Mouse (Mus musculus): ENCODE data around the gene Plac1. TPM values are rescaled to one million over a fixed set of nuclear protein-coding genes. Genes with fewer than 3 reads are reported as not detected.

Plac1 gene
- total and polyA plus RNA-seq, 3 experiments: not detected

DNA sequence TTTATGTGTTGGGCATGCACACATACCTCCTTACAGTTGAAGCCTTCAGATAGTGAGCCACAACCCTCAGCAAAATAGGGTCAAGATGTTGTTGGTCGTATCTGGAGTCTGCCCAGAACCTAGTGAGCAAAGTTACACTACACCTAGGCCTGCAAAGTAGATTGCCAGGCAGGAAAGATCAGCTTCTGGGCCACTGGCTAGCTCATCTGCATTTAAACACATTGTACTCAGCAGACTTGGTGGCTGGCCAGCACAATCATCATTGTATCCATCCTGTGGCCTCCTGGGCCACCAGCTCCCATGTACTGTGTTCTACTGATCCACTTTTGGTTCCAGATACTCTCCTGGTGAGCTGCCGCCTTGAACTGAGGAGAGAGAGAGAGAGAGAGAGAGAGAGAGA lies 102.8 kb downstream of the Plac1 start:
- Histone ChIP-seq H3K27me3 (replicated peaks) (no peaks in the 10 kb centered on the region), H3K9ac (ENCODE audit: insufficient read depth, low read depth) (no peak overlapping the region), H3K4me2 (ENCODE audit: insufficient read depth, low read depth, poor library complexity, severe bottlenecking) (no peak overlapping the region), H3K27ac (ENCODE audit: insufficient read depth, low read depth) (no peak overlapping the region), H3K4me3 (replicated peaks in 1 of 3; ENCODE audit: low read depth in 2 of 3, low read length in 2 of 3, poor library complexity in 1 of 3) (no peak overlapping the region), H3K4me1 (ENCODE audit: control insufficient read depth in 1 of 2, insufficient read depth in 2 of 2) (no peaks in the 10 kb centered on the region), H3K36me3 (replicated peaks in 1 of 2; ENCODE audit: control insufficient read depth in 1 of 2, insufficient read depth in 1 of 2, low read length in 1 of 2) (no peaks in the 10 kb centered on the region), H3K79me2 (replicated peaks; ENCODE audit: control insufficient read depth, extremely low read depth, insufficient read depth, poor library complexity, severe bottlenecking) (no peaks in the 10 kb centered on the region), H3K9me3 (replicated peaks; ENCODE audit: low read length) (no peaks in the 10 kb centered on the region)
- no peak for TF ChIP-seq PAX5 (IDR thresholded peaks at IDR 0.05; ENCODE audit: low read length)
- TF ChIP-seq CTCF (conservative IDR thresholded peaks at IDR 0.05 in 1 of 2, IDR thresholded peaks at IDR 0.05 in 1 of 2; ENCODE audit: low read depth in 2 of 2, low read length in 2 of 2): no peak
- no peak for TF ChIP-seq ZMIZ1 (IDR thresholded peaks at IDR 0.05; ENCODE audit: low read depth, low read length)
- no peak for TF ChIP-seq EP300 (IDR thresholded peaks at IDR 0.05; ENCODE audit: low read length)
- no peak for TF ChIP-seq NELFE (IDR thresholded peaks at IDR 0.05; ENCODE audit: low read depth, low read length)
- no peak for TF ChIP-seq RAD21 (IDR thresholded peaks at IDR 0.05; ENCODE audit: low read depth, low read length)
- no peak for TF ChIP-seq GABPA (IDR thresholded peaks at IDR 0.05; ENCODE audit: insufficient replicate concordance, low read depth, low read length)
- no peak for TF ChIP-seq UBTF (IDR thresholded peaks at IDR 0.05; ENCODE audit: low read depth, low read length)
- no peak for TF ChIP-seq CHD1 (IDR thresholded peaks at IDR 0.05; ENCODE audit: low read depth, low read length)
- dilution Hi-C loops (cut with MboI; ENCODE audit: extremely low pct_ligation_motif_present, extremely low pct_unique_long_range_greater_than_20kb, low sequenced_read_pairs): no loop called here
- DNase-seq (ENCODE audit: extremely low read depth): no peak
- in situ Hi-C loops (cut with MboI; ENCODE audit: low pct_ligation_motif_present, low pct_unique_long_range_greater_than_20kb, low sequenced_read_pairs): no loop called here

- H3K27ac ChIP-seq (ENCODE audit: insufficient read depth, low read depth): no peak overlapping the region
- dilution Hi-C loops (cut with MboI; ENCODE audit: extremely low pct_ligation_motif_present, extremely low pct_unique_long_range_greater_than_20kb, low sequenced_read_pairs): no loop called here
- in situ Hi-C loops (cut with MboI; ENCODE audit: low pct_ligation_motif_present, low pct_unique_long_range_greater_than_20kb, low sequenced_read_pairs): no loop called here
Observed at GRCm38 (mm10) chrX:53129501-53129900, 110.4 kb downstream of the Plac1 start.

GRCm38 (mm10) chrX:53126492-53127033 lies 113.3 kb downstream of the Plac1 start:
- Histone ChIP-seq H3K27me3 (replicated peaks) (no peaks in the 10 kb centered on the region), H3K36me3 (replicated peaks in 1 of 2; ENCODE audit: control insufficient read depth in 1 of 2, insufficient read depth in 1 of 2, low read length in 1 of 2) (no peaks in the 10 kb centered on the region), H3K4me1 (ENCODE audit: control insufficient read depth in 1 of 2, insufficient read depth in 2 of 2) (no peaks in the 10 kb centered on the region), H3K9ac (ENCODE audit: insufficient read depth, low read depth) (no peak overlapping the region), H3K27ac (ENCODE audit: insufficient read depth, low read depth) (no peak overlapping the region), H3K4me3 (replicated peaks in 1 of 3; ENCODE audit: low read depth in 2 of 3, low read length in 2 of 3, poor library complexity in 1 of 3) (no peak overlapping the region), H3K4me2 (ENCODE audit: insufficient read depth, low read depth, poor library complexity, severe bottlenecking) (no peak overlapping the region), H3K9me3 (replicated peaks; ENCODE audit: low read length) (no peaks in the 10 kb centered on the region), H3K79me2 (replicated peaks; ENCODE audit: control insufficient read depth, extremely low read depth, insufficient read depth, poor library complexity, severe bottlenecking) (no peaks in the 10 kb centered on the region)
- DNase-seq (ENCODE audit: extremely low read depth): no peak
- dilution Hi-C loops (cut with MboI; ENCODE audit: extremely low pct_ligation_motif_present, extremely low pct_unique_long_range_greater_than_20kb, low sequenced_read_pairs): no loop called here
- in situ Hi-C loops (cut with MboI; ENCODE audit: low pct_ligation_motif_present, low pct_unique_long_range_greater_than_20kb, low sequenced_read_pairs): no loop called here
- no peak for TF ChIP-seq MAFK (IDR thresholded peaks at IDR 0.05; ENCODE audit: insufficient replicate concordance, low read length)
- no peak for TF ChIP-seq BHLHE40 (IDR thresholded peaks at IDR 0.05; ENCODE audit: low read depth, low read length)
- TF ChIP-seq ZNF384 (IDR thresholded peaks at IDR 0.05; ENCODE audit: low read depth, low read length): no peak
- TF ChIP-seq ELF1 (IDR thresholded peaks at IDR 0.05; ENCODE audit: low read depth, low read length): no peak
- no peak for TF ChIP-seq CTCF (conservative IDR thresholded peaks at IDR 0.05 in 1 of 2, IDR thresholded peaks at IDR 0.05 in 1 of 2; ENCODE audit: low read depth in 2 of 2, low read length in 2 of 2)
- no peak for TF ChIP-seq ZMIZ1 (IDR thresholded peaks at IDR 0.05; ENCODE audit: low read depth, low read length)
- no peak for TF ChIP-seq POLR2AphosphoS2 (IDR thresholded peaks at IDR 0.05; ENCODE audit: low read depth, low read length)
- no peak for TF ChIP-seq MEF2A (IDR thresholded peaks at IDR 0.05; ENCODE audit: borderline replicate concordance, low read depth, low read length)
- no peak for TF ChIP-seq RAD21 (IDR thresholded peaks at IDR 0.05; ENCODE audit: low read depth, low read length)
- TF ChIP-seq GABPA (IDR thresholded peaks at IDR 0.05; ENCODE audit: insufficient replicate concordance, low read depth, low read length): no peak
- TF ChIP-seq ETS1 (conservative IDR thresholded peaks at IDR 0.05; ENCODE audit: low read depth, low read length): no peak
- no peak for TF ChIP-seq IRF4 (IDR thresholded peaks at IDR 0.05; ENCODE audit: low read depth, low read length)
- TF ChIP-seq JUN (IDR thresholded peaks at IDR 0.05; ENCODE audit: insufficient read depth, low read depth, low read length): no peak

More at GRCm38 (mm10) chrX:53129501-53129900, 110.4 kb downstream of the Plac1 start:
- Histone ChIP-seq H3K4me1 (ENCODE audit: control insufficient read depth in 1 of 2, insufficient read depth in 2 of 2) (no peaks in the 10 kb centered on the region), H3K4me3 (replicated peaks in 1 of 3; ENCODE audit: low read depth in 2 of 3, low read length in 2 of 3, poor library complexity in 1 of 3) (no peak overlapping the region), H3K4me2 (ENCODE audit: insufficient read depth, low read depth, poor library complexity, severe bottlenecking) (no peak overlapping the region), H3K9me3 (replicated peaks; ENCODE audit: low read length) (no peaks in the 10 kb centered on the region), H3K9ac (ENCODE audit: insufficient read depth, low read depth) (no peak overlapping the region), H3K79me2 (replicated peaks; ENCODE audit: control insufficient read depth, extremely low read depth, insufficient read depth, poor library complexity, severe bottlenecking) (no peaks in the 10 kb centered on the region), H3K36me3 (replicated peaks in 1 of 2; ENCODE audit: control insufficient read depth in 1 of 2, insufficient read depth in 1 of 2, low read length in 1 of 2) (no peaks in the 10 kb centered on the region), H3K27me3 (replicated peaks) (no peaks in the 10 kb centered on the region)
- no peak for DNase-seq (ENCODE audit: extremely low read depth)
- TF ChIP-seq TCF12 (IDR thresholded peaks at IDR 0.05; ENCODE audit: low read depth, low read length): no peak
- TF ChIP-seq UBTF (IDR thresholded peaks at IDR 0.05; ENCODE audit: low read depth, low read length): no peak
- TF ChIP-seq RCOR1 (conservative IDR thresholded peaks at IDR 0.05; ENCODE audit: low read depth, low read length): no peak
- no peak for TF ChIP-seq ETS1 (conservative IDR thresholded peaks at IDR 0.05; ENCODE audit: low read depth, low read length)
- no peak for TF ChIP-seq JUN (IDR thresholded peaks at IDR 0.05; ENCODE audit: insufficient read depth, low read depth, low read length)
